Mouse (Mus musculus) C2C12 (cell line): ENCODE data around the gene Mnd1.

Experiments
- CEBPB ChIP-seq: IDR thresholded peaks from one replicate; pipeline ENCODE4 v1.6.1; 2011; ENCODE audit warnings: low read depth, mild to moderate bottlenecking, control low read depth, moderate library complexity
- CTCF ChIP-seq: IDR thresholded peaks from one replicate; pipeline ENCODE4 v1.5.1; 2011; ENCODE audit not compliant: control insufficient read depth, insufficient read depth, insufficient read length
- FOSL1 ChIP-seq: IDR thresholded peaks from one replicate; pipeline ENCODE4 v1.8.0; 2011; ENCODE audit warnings: mild to moderate bottlenecking, low read length; ENCODE audit not compliant: poor library complexity, insufficient read depth, severe bottlenecking
- MAX ChIP-seq: IDR thresholded peaks from one replicate; pipeline ENCODE4 v1.6.1; 2011; ENCODE audit warnings: mild to moderate bottlenecking, control low read depth
- MYOD1 ChIP-seq: IDR thresholded peaks from one replicate; pipeline ENCODE4 v1.6.1; 2011; ENCODE audit warnings: low read depth; ENCODE audit not compliant: control insufficient read depth, insufficient read length
- MYOG ChIP-seq: IDR thresholded peaks from one replicate; pipeline ENCODE4 v1.6.1; 2011; ENCODE audit not compliant: control insufficient read depth, insufficient read length; ENCODE audit errors: extremely low read depth
- USF1 ChIP-seq: IDR thresholded peaks from one replicate; pipeline ENCODE4 v1.6.1; 2011; ENCODE audit warnings: low read depth, mild to moderate bottlenecking, control low read depth, moderate library complexity

DNA sequence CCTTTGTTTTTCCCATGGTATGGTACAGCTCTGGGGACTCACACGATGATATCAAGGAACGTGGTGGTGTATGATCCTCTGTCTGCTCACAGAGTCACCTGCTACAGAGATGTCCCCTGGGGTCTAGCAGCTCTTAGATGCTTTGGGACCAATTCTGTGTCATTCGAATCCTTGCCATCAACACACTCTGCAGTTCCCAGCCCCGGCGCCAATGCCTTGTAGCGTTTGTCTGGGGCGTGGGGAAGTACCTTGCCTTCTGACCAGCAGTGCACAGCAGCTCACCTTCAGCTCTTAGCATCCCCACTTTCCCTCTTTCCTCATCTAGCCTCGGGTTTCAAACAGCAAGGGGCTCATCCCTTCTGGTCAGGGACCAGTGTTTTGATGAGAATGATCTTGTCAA lies 84.8 kb downstream of the Mnd1 start:
- no peak for TF ChIP-seq CTCF
- TF ChIP-seq USF1: no peak
- no peak for TF ChIP-seq CEBPB
- no peak for TF ChIP-seq MYOG
- no peak for TF ChIP-seq MAX
- no peak for TF ChIP-seq MYOD1
- no peak for TF ChIP-seq FOSL1
